Mouse (Mus musculus) cerebellum, adult 2 months (tissue): ENCODE results near the gene Cckar.

Source experiments
- CTCF ChIP-seq: fragments of 200-500 bp; IDR thresholded peaks from 2 replicates; pipeline ENCODE4 v1.5.1; 2011; ENCODE audit warnings: low read depth, mild to moderate bottlenecking, control low read depth, low read length, moderate library complexity, borderline replicate concordance; ENCODE audit not compliant: insufficient read depth
- POLR2A ChIP-seq: fragments of 200-500 bp; IDR thresholded peaks from 2 replicates; pipeline ENCODE4 v1.6.1; 2011; ENCODE audit warnings: low read length, control low read depth, borderline replicate concordance; ENCODE audit not compliant: insufficient read depth

- no peak for TF ChIP-seq CTCF
- no peak for TF ChIP-seq POLR2A
Observed at GRCm38 (mm10) chr5:53732933-53733332, 25.4 kb upstream of the Cckar start.
